19 mouse cellular contexts compared by ENCODE assay signal in the genomic region with DNA sequence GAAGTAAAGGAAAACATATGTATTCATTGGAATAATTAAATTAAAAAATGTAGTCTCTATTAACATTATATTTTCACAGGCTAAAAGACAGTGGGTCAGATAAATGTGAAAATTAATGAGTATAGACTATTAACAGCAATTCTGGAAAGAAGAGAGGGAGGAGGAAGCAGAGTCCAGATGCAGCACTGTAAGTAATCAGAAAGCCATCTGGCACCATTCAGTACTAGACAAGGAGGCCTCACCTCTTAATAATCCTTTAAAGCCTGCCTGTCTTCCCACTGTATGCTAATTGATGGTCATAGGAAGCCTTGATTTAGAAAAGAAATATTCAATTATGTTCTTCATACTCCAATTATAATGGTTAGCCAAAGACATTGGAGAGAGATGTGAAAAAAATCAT.
"Had no signal": no experiment of that assay in that cellular context is flagged by ENCODE, and none has a peak within 500 bp of the region (broad histone marks: within the 10 kb centered on the region; RNA-seq: fewer than 3 reads in every experiment).

No protein-coding gene starts in this region.

- H3K27ac ChIP-seq: liver, embryonic 15.5 days; lung, embryonic 15.5 days; midbrain, embryonic 10.5 days; midbrain, embryonic 13.5 days; midbrain, embryonic 15.5 days; neural tube, embryonic 13.5 days; neural tube, embryonic 15.5 days had no signal

- ATAC-seq: liver, postnatal 0 days; midbrain, embryonic 13.5 days; midbrain, embryonic 15.5 days had no signal

- H3K27me3 ChIP-seq: liver, embryonic 15.5 days; lung, embryonic 15.5 days; midbrain, embryonic 13.5 days; midbrain, embryonic 15.5 days; neural tube, embryonic 13.5 days; neural tube, embryonic 15.5 days had no signal

- H3K9ac ChIP-seq: liver, embryonic 15.5 days; liver, postnatal 0 days; lung, embryonic 15.5 days; midbrain, embryonic 13.5 days; midbrain, embryonic 15.5 days; neural tube, embryonic 13.5 days; neural tube, embryonic 15.5 days had no signal

- H3K4me3 ChIP-seq: liver, embryonic 15.5 days; lung, embryonic 15.5 days; midbrain, embryonic 10.5 days; midbrain, embryonic 13.5 days; midbrain, embryonic 15.5 days; myocyte; neural tube, embryonic 13.5 days; neural tube, embryonic 15.5 days had no signal

- H3K36me3 ChIP-seq: liver, embryonic 15.5 days; lung, embryonic 15.5 days; midbrain, embryonic 10.5 days; midbrain, embryonic 13.5 days; midbrain, embryonic 15.5 days; neural tube, embryonic 13.5 days; neural tube, embryonic 15.5 days had no signal

- DNase-seq: liver, postnatal 0 days; lung, adult 2 months; lung, postnatal 10 days; lung, postnatal 4 days; right cerebral cortex, adult 18-20 months; right cerebral cortex, postnatal 25 days; right cerebral cortex, postnatal 4 days; spleen, adult 18-20 months; thymus, adult 18-20 months; thymus, postnatal 14 days; thymus, postnatal 36 days had no signal

- H3K9me3 ChIP-seq: liver, embryonic 15.5 days; lung, embryonic 15.5 days; midbrain, embryonic 10.5 days; midbrain, embryonic 13.5 days; midbrain, embryonic 15.5 days; neural tube, embryonic 13.5 days; neural tube, embryonic 15.5 days had no signal

- H3K4me1 ChIP-seq: liver, embryonic 15.5 days; lung, embryonic 15.5 days; midbrain, embryonic 10.5 days; midbrain, embryonic 13.5 days; midbrain, embryonic 15.5 days; neural tube, embryonic 13.5 days; neural tube, embryonic 15.5 days had no signal

- H3K4me2 ChIP-seq: liver, embryonic 15.5 days; lung, embryonic 15.5 days; midbrain, embryonic 13.5 days; midbrain, embryonic 15.5 days; neural tube, embryonic 13.5 days; neural tube, embryonic 15.5 days had no signal
